35 mouse cellular contexts compared by ENCODE assay signal in the genomic region with DNA sequence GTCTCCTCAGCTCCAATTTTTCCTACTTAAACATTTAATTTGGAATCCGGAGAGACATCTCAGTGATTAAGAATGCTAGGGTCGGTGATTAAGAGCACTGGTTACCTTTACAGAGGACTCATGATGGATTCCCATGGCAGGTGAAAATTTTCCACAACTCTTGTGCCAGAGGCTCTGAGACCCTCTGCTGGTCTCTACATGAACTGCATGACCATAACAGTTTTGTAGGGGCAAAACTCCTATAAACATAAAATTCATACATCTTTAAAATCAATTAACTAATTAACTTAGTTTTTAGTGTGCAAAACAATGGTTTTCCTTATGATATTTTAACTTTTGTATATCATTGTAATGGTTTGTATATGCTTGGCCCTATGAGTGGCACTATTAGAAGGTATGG. TPM values are rescaled to one million over a fixed set of nuclear protein-coding genes. Genes with fewer than 3 reads are reported as not detected.
A peak's percentile ranks its signal among the peaks of the same experiment; 100 is the strongest.
DNase-seq lines count a peak whose midpoint lies in the region; ATAC-seq and TF ChIP-seq lines count a peak whose summit lies in the region.
"Had no signal": no experiment of that assay in that cellular context is flagged by ENCODE, and none has a peak within 500 bp of the region (broad histone marks: within the 10 kb centered on the region; RNA-seq: fewer than 3 reads in every experiment).

No protein-coding gene starts in this region.

- 88% methylated on average over 2 of the region's 2 CpGs for WGBS in intestine, postnatal 0 days
- 93% methylated on average over 2 of the region's 2 CpGs for WGBS in intestine, embryonic 15.5 days
- WGBS in lung, postnatal 0 days = 92% methylated on average over 2 of the region's 2 CpGs

- no peak for TF ChIP-seq EP300 in lung, postnatal 0 days (IDR thresholded peaks at IDR 0.05)

- no peak for DNase-seq in lung, postnatal 0 days (ENCODE audit: low spot score)
- DNase-seq in lung, postnatal 14 days = no peak
- DNase-seq in Patski (ENCODE audit: low read depth, low spot score) = no peak
- DNase-seq in cerebellum, adult 9-11 months = no peak
- DNase-seq in frontal cortex, postnatal 14 days (ENCODE audit: low spot score in 2 of 2) = no peak
- DNase-seq: adrenal gland, postnatal 14 days; cerebellum, adult 11 months; cerebellum, adult 9-10 months; gastrocnemius, adult 2 months; gastrocnemius, postnatal 36 days; heart, adult 18-20 months; kidney, adult 8-10 months; kidney, postnatal 14 days; lung, postnatal 4 days; right cerebral cortex, postnatal 4 days; thymus, postnatal 4 days had no signal

- H3K36me3 ChIP-seq in intestine, postnatal 0 days (ENCODE audit: control insufficient read depth, insufficient read depth) = no peaks in the 10 kb centered on the region
- no peaks in the 10 kb centered on the region for H3K36me3 ChIP-seq in intestine, embryonic 15.5 days
- no peaks in the 10 kb centered on the region for H3K36me3 ChIP-seq in lung, postnatal 0 days (ENCODE audit: insufficient read depth, low read length)
- H3K36me3 ChIP-seq: embryonic facial prominence, embryonic 13.5 days; forebrain, embryonic 10.5 days; forebrain, embryonic 15.5 days; heart, embryonic 12.5 days; hindbrain, embryonic 15.5 days; lung, embryonic 15.5 days; midbrain, embryonic 15.5 days; neural tube, embryonic 13.5 days had no signal

- no peaks in the 10 kb centered on the region for H3K4me1 ChIP-seq in intestine, postnatal 0 days (replicated peaks; ENCODE audit: control insufficient read depth, insufficient read depth, low read length)
- H3K4me1 ChIP-seq in intestine, embryonic 15.5 days (replicated peaks) = no peaks in the 10 kb centered on the region
- no peaks in the 10 kb centered on the region for H3K4me1 ChIP-seq in lung, postnatal 0 days (ENCODE audit: insufficient read depth, low read depth, low read length)
- H3K4me1 ChIP-seq: embryonic facial prominence, embryonic 13.5 days; forebrain, embryonic 10.5 days; forebrain, embryonic 15.5 days; heart, embryonic 12.5 days; hindbrain, embryonic 15.5 days; lung, embryonic 15.5 days; midbrain, embryonic 15.5 days; neural tube, embryonic 13.5 days had no signal

- H3K27me3 ChIP-seq in intestine, postnatal 0 days (replicated peaks; ENCODE audit: control insufficient read depth, insufficient read depth, low read length) = no peaks in the 10 kb centered on the region
- H3K27me3 ChIP-seq in intestine, embryonic 15.5 days (replicated peaks) = no peaks in the 10 kb centered on the region
- no peaks in the 10 kb centered on the region for H3K27me3 ChIP-seq in lung, postnatal 0 days (replicated peaks; ENCODE audit: insufficient read depth, low read length)
- H3K27me3 ChIP-seq in Patski = no peaks in the 10 kb centered on the region
- H3K27me3 ChIP-seq: embryonic facial prominence, embryonic 13.5 days; forebrain, embryonic 15.5 days; heart, embryonic 12.5 days; hindbrain, embryonic 15.5 days; lung, embryonic 15.5 days; midbrain, embryonic 15.5 days; neural tube, embryonic 13.5 days had no signal

- H3K4me3 ChIP-seq in intestine, postnatal 0 days (ENCODE audit: low read depth, low read length) = no peak overlapping the region
- no peak overlapping the region for H3K4me3 ChIP-seq in intestine, embryonic 15.5 days (replicated peaks)
- H3K4me3 ChIP-seq in lung, postnatal 0 days (ENCODE audit: low read depth, low read length) = no peak overlapping the region
- H3K4me3 ChIP-seq: embryonic facial prominence, embryonic 13.5 days; forebrain, embryonic 10.5 days; forebrain, embryonic 15.5 days; gastrocnemius, adult 2 months; heart, embryonic 12.5 days; hindbrain, embryonic 15.5 days; lung, embryonic 15.5 days; midbrain, embryonic 15.5 days; neural tube, embryonic 13.5 days had no signal

- H3K27ac ChIP-seq in intestine, postnatal 0 days (ENCODE audit: low read depth, low read length) = no peak overlapping the region
- H3K27ac ChIP-seq in intestine, embryonic 15.5 days = no peak overlapping the region
- no peak overlapping the region for H3K27ac ChIP-seq in lung, postnatal 0 days (ENCODE audit: low read length)
- H3K27ac ChIP-seq: embryonic facial prominence, embryonic 13.5 days; forebrain, embryonic 10.5 days; forebrain, embryonic 15.5 days; gastrocnemius, adult 2 months; hindbrain, embryonic 15.5 days; lung, embryonic 15.5 days; midbrain, embryonic 15.5 days; neural tube, embryonic 13.5 days had no signal

- POLR2A ChIA-PET in Patski (lab: Charles Lee) = no interaction called here

- no peak overlapping the region for H3K4me2 ChIP-seq in intestine, postnatal 0 days (replicated peaks; ENCODE audit: low read depth)
- H3K4me2 ChIP-seq in intestine, embryonic 15.5 days (replicated peaks) = no peak overlapping the region
- H3K4me2 ChIP-seq in lung, postnatal 0 days (replicated peaks; ENCODE audit: low read depth, low read length) = no peak overlapping the region
- H3K4me2 ChIP-seq: embryonic facial prominence, embryonic 13.5 days; forebrain, embryonic 15.5 days; heart, embryonic 12.5 days; hindbrain, embryonic 15.5 days; lung, embryonic 15.5 days; midbrain, embryonic 15.5 days; neural tube, embryonic 13.5 days had no signal

- TF ChIP-seq CTCF in intestine, postnatal 0 days (IDR thresholded peaks at IDR 0.05; ENCODE audit: low read depth) = peak; percentile 38
- TF ChIP-seq CTCF in lung, postnatal 0 days (IDR thresholded peaks at IDR 0.05) = peak; percentile 17; the same call in 1 of the 2 replicates
- TF ChIP-seq CTCF in Patski (IDR thresholded peaks at IDR 0.05) = peak; percentile 8

- H3K9ac ChIP-seq in intestine, postnatal 0 days (ENCODE audit: low read depth, low read length) = no peak overlapping the region
- H3K9ac ChIP-seq in intestine, embryonic 15.5 days = no peak overlapping the region
- no peak overlapping the region for H3K9ac ChIP-seq in lung, postnatal 0 days (replicated peaks; ENCODE audit: low read depth)
- H3K9ac ChIP-seq: embryonic facial prominence, embryonic 13.5 days; forebrain, embryonic 15.5 days; heart, embryonic 12.5 days; hindbrain, embryonic 15.5 days; lung, embryonic 15.5 days; midbrain, embryonic 15.5 days; neural tube, embryonic 13.5 days had no signal

- in situ Hi-C loops in Patski (cut with MboI; ENCODE audit: low pct_unique_long_range_greater_than_20kb) = no loop called here

- no peaks in the 10 kb centered on the region for H3K9me3 ChIP-seq in intestine, postnatal 0 days (ENCODE audit: control insufficient read depth)
- H3K9me3 ChIP-seq in intestine, embryonic 15.5 days = no peaks in the 10 kb centered on the region
- H3K9me3 ChIP-seq in lung, postnatal 0 days (ENCODE audit: low read length) = no peaks in the 10 kb centered on the region
- H3K9me3 ChIP-seq: embryonic facial prominence, embryonic 13.5 days; forebrain, embryonic 10.5 days; forebrain, embryonic 15.5 days; heart, embryonic 12.5 days; hindbrain, embryonic 15.5 days; lung, embryonic 15.5 days; midbrain, embryonic 15.5 days; neural tube, embryonic 13.5 days had no signal

- CTCF ChIA-PET in Patski (lab: Charles Lee) = no interaction called here

- no peak for ATAC-seq in intestine, postnatal 0 days
- no peak for ATAC-seq in intestine, embryonic 15.5 days
- ATAC-seq in lung, postnatal 0 days = no peak
- no peak for ATAC-seq in Patski
- ATAC-seq: forebrain, embryonic 15.5 days; midbrain, embryonic 15.5 days had no signal

RNA-seq across cellular contexts. Expression of a gene that starts 24.7 kb away (rescaled TPM):
- polyA plus RNA-seq in intestine, postnatal 0 days (2015; fragmentation: Nextera tagmentation; extraction: Ambion mirVana) = 0.09 TPM in 1 of 2 replicates, not detected in the other
- not detected in 2 replicates for polyA plus RNA-seq in intestine, embryonic 15.5 days (2015; fragmentation: Nextera tagmentation; extraction: Ambion mirVana)
- polyA plus RNA-seq in lung, postnatal 0 days (2015; fragmentation: Nextera tagmentation; extraction: Ambion mirVana) = 0.07 TPM in 1 of 2 replicates, not detected in the other
- polyA plus RNA-seq in Patski (2021) = not detected
- polyA plus RNA-seq: embryonic facial prominence, embryonic 13.5 days; forebrain, embryonic 10.5 days; forebrain, embryonic 15.5 days; frontal cortex, adult 2 months; heart, embryonic 12.5 days; heart, postnatal 0 days; limb, embryonic 11.5 days; liver, adult 2 months; liver, embryonic 16.5 days; midbrain, embryonic 15.5 days; neural tube, embryonic 13.5 days; testis, adult 2 months; thymus, postnatal 0 days had no signal

RNA-seq across cellular contexts. Expression of a gene that starts 44.9 kb away (rescaled TPM):
- not detected in 2 replicates for polyA plus RNA-seq in intestine, postnatal 0 days (2015; fragmentation: Nextera tagmentation; extraction: Ambion mirVana)
- polyA plus RNA-seq in intestine, embryonic 15.5 days (2015; fragmentation: Nextera tagmentation; extraction: Ambion mirVana) = not detected in 2 replicates
- polyA plus RNA-seq in lung, postnatal 0 days (2015; fragmentation: Nextera tagmentation; extraction: Ambion mirVana) = not detected in 2 replicates
- not detected for polyA plus RNA-seq in Patski (2021)
- polyA plus RNA-seq: embryonic facial prominence, embryonic 13.5 days; forebrain, embryonic 10.5 days; forebrain, embryonic 15.5 days; frontal cortex, adult 2 months; heart, embryonic 12.5 days; heart, postnatal 0 days; hindbrain, embryonic 15.5 days; intestine, embryonic 14.5 days; limb, embryonic 11.5 days; liver, adult 2 months; liver, embryonic 16.5 days; lung, embryonic 15.5 days; midbrain, embryonic 15.5 days; neural tube, embryonic 13.5 days; spleen, adult 2 months; thymus, postnatal 0 days had no signal
